Mouse (Mus musculus) forebrain, embryonic 14.5 days (tissue): ENCODE measurements around the gene Ifnar2. TPM values are rescaled to one million over a fixed set of nuclear protein-coding genes. Genes with fewer than 3 reads are reported as not detected.

Experiments used
- ATAC-seq: fragments of 200-750 bp; cut with Nextera tagmentation; 2 replicates; pipeline ENCODE4 v1.8.0; 2017; ENCODE audit warnings: mild to moderate bottlenecking, moderate library complexity
- DNase-seq: peaks from one replicate; pipeline ENCODE4 v3.0.0-alpha.2; 2015; ENCODE audit warnings: low spot score
- H3K27ac ChIP-seq: fragments of 300-500 bp; sonication (generic); 2 replicates; pipeline ENCODE4 v1.5.1; 2014; ENCODE audit warnings: low read depth, mild to moderate bottlenecking, control low read depth, low read length, moderate library complexity
- H3K27me3 ChIP-seq: fragments of 300-500 bp; sonication (generic); replicated peaks from 2 replicates; pipeline ENCODE4 v1.6.1; 2014; ENCODE audit warnings: low read length, control low read depth, mixed read lengths; ENCODE audit not compliant: control insufficient read depth, insufficient read depth
- H3K36me3 ChIP-seq: fragments of 300-500 bp; sonication (generic); 2 replicates; pipeline ENCODE4 v1.6.1; 2014; ENCODE audit warnings: low read length, control low read depth; ENCODE audit not compliant: control insufficient read depth, insufficient read depth
- H3K4me1 ChIP-seq: fragments of 300-500 bp; sonication (generic); 2 replicates; pipeline ENCODE4 v1.6.1; 2014; ENCODE audit warnings: antibody characterized with exemption, low read length, control low read depth; ENCODE audit not compliant: control insufficient read depth, insufficient read depth
- H3K4me2 ChIP-seq: fragments of 300-500 bp; sonication (generic); 2 replicates; pipeline ENCODE4 v1.6.1; 2014; ENCODE audit warnings: mild to moderate bottlenecking, control low read depth, low read length
- H3K4me3 ChIP-seq: fragments of 300-500 bp; sonication (generic); 2 replicates; pipeline ENCODE4 v1.5.1; 2014; ENCODE audit warnings: low read depth, low read length, control low read depth
- H3K9ac ChIP-seq: fragments of 300-500 bp; sonication (generic); 2 replicates; pipeline ENCODE4 v1.6.1; 2014; ENCODE audit warnings: mild to moderate bottlenecking, low read length, control low read depth, moderate library complexity
- H3K9me3 ChIP-seq: fragments of 300-500 bp; sonication (generic); replicated peaks from 2 replicates; pipeline ENCODE4 v1.6.1; 2016; ENCODE audit warnings: low read length, control low read depth, mixed read lengths; ENCODE audit not compliant: control insufficient read depth
- WGBS: fragments of 180-500 bp; shearing (Covaris S2); extraction: QIAGEN DNeasy Blood & Tissue Kit; methylation state at CpG from one replicate; pipeline ENCODE4 v1.1.7; 2014; 5-methylcytosine and 5-hydroxymethylcytosine counted together
- polyA plus RNA-seq: library from polyadenylated mRNA; unstranded; fragments of >200 nt; fragmentation: Nextera tagmentation; extraction: Ambion mirVana; gene quantifications from 2 replicates; pipeline ENCODE4 v1.2.1, GENCODE M21; 2014

Ifnar2 gene
- polyA plus RNA-seq, 1 experiment from 2014 or later = 44.6 TPM

DNA sequence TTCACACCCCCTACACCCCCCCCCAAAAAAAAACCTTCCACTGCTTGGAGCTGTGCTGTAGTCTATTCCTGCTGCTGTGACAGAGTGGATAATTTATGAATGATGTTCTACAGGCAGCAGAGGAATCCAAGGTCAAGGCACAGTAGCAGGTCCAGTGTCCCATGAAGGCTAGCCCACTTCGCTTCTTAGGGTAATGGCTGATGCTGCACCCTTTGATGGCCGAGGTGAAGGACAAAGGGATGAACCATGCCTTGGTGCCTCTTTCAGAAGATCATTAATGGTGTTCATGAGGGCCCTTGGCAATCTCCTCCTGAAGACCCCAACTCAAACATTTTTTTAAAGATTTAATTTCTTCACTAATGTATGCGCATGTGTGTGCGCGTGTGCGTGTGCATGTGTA lies 43.8 kb downstream of the Ifnar2 start:
- Histone ChIP-seq H3K27me3 (no peaks in the 10 kb centered on the region), H3K4me3 (no peak overlapping the region), H3K4me1 (no peaks in the 10 kb centered on the region), H3K9ac (no peak overlapping the region), H3K9me3 (no peaks in the 10 kb centered on the region), H3K4me2 (no peak overlapping the region), H3K36me3 (no peaks in the 10 kb centered on the region), H3K27ac (no peak overlapping the region)
- ATAC-seq (no peak), DNase-seq (no peak)
- WGBS = 95% methylated on average over 6 of the region's 6 CpGs

- no peaks in the 10 kb centered on the region for H3K4me1 ChIP-seq
- no peak overlapping the region for H3K27ac ChIP-seq
- H3K4me2 ChIP-seq = no peak overlapping the region
- no peak overlapping the region for H3K9ac ChIP-seq
- ATAC-seq (no peak), DNase-seq (no peak)
- H3K9me3 ChIP-seq = no peaks in the 10 kb centered on the region
- no peaks in the 10 kb centered on the region for H3K27me3 ChIP-seq
- 88% methylated on average over 7 of the region's 7 CpGs for WGBS
- H3K36me3 ChIP-seq = no peaks in the 10 kb centered on the region
- H3K4me3 ChIP-seq = no peak overlapping the region
Observed at GRCm38 (mm10) chr16:91416938-91417337, 44.4 kb downstream of the Ifnar2 start.

GRCm38 (mm10) chr16:91418531-91418930 lies 45.9 kb downstream of the Ifnar2 start:
- DNase-seq = no peak
- no peaks in the 10 kb centered on the region for H3K9me3 ChIP-seq
- no peak overlapping the region for H3K4me2 ChIP-seq
- no peaks in the 10 kb centered on the region for H3K27me3 ChIP-seq
- WGBS = 82% methylated on average over 5 of the region's 5 CpGs
- H3K9ac ChIP-seq = no peak overlapping the region
- no peak overlapping the region for H3K27ac ChIP-seq
- H3K4me3 ChIP-seq = no peak overlapping the region
- no peaks in the 10 kb centered on the region for H3K4me1 ChIP-seq
- ATAC-seq = no peak
- H3K36me3 ChIP-seq = no peaks in the 10 kb centered on the region

GRCm38 (mm10) chr16:91425816-91426215 lies 53.2 kb downstream of the Ifnar2 start:
- Histone ChIP-seq H3K36me3 (0 out of 2 replicates have a peak, but pooled peaks cover 3% of the 10 kb centered on the region), H3K9ac (no peak overlapping the region), H3K4me3 (no peak overlapping the region), H3K9me3 (no peaks in the 10 kb centered on the region), H3K27ac (no peak overlapping the region), H3K4me2 (no peak overlapping the region), H3K4me1 (no peaks in the 10 kb centered on the region), H3K27me3 (no peaks in the 10 kb centered on the region)
- ATAC-seq (no peak), DNase-seq (no peak)
- 96% methylated on average over 6 of the region's 6 CpGs for WGBS

GRCm38 (mm10) chr16:91426586-91426985 lies 54.0 kb downstream of the Ifnar2 start:
- no peaks in the 10 kb centered on the region for H3K9me3 ChIP-seq
- H3K27ac ChIP-seq = no peak overlapping the region
- WGBS = 87% methylated on average over 4 of the region's 4 CpGs
- H3K27me3 ChIP-seq = no peaks in the 10 kb centered on the region
- ATAC-seq (no peak), DNase-seq (no peak)
- no peak overlapping the region for H3K9ac ChIP-seq
- no peaks in the 10 kb centered on the region for H3K4me1 ChIP-seq
- 0 out of 2 replicates have a peak, but pooled peaks cover 3% of the 10 kb centered on the region for H3K36me3 ChIP-seq
- no peak overlapping the region for H3K4me3 ChIP-seq
- no peak overlapping the region for H3K4me2 ChIP-seq

DNA sequence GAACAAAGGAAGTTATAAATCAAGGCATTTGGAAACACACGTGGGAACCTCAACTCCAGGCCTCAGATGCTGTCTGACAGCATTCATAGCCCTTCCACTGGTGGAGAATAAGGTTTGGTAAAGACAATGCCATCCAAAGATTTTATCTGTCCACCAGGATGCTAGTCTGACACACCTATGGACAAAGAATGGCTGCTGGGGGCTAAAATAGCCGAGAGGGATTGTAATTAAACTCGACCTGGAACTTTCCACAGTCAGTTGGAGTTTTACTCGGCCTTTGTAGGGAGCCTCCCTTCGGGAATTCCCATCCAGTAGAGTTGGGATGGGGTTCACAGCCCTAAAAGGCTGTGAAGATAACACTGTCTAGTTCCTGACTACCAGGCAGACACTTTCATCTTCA lies 54.9 kb downstream of the Ifnar2 start:
- DNase-seq (no peak), ATAC-seq (no peak)
- no peak overlapping the region for H3K4me3 ChIP-seq
- no peaks in the 10 kb centered on the region for H3K9me3 ChIP-seq
- H3K27me3 ChIP-seq = no peaks in the 10 kb centered on the region
- H3K4me2 ChIP-seq = no peak overlapping the region
- no peak overlapping the region for H3K9ac ChIP-seq
- 0 out of 2 replicates have a peak, but pooled peaks cover 3% of the 10 kb centered on the region for H3K36me3 ChIP-seq
- WGBS = 79% methylated on average over 5 of the region's 5 CpGs
- H3K4me1 ChIP-seq = no peaks in the 10 kb centered on the region
- no peak overlapping the region for H3K27ac ChIP-seq

GRCm38 (mm10) chr16:91428259-91428865 lies 55.8 kb downstream of the Ifnar2 start:
- WGBS = 79% methylated on average over 8 of the region's 8 CpGs
- ATAC-seq = no peak
- no peak overlapping the region for H3K9ac ChIP-seq

DNA sequence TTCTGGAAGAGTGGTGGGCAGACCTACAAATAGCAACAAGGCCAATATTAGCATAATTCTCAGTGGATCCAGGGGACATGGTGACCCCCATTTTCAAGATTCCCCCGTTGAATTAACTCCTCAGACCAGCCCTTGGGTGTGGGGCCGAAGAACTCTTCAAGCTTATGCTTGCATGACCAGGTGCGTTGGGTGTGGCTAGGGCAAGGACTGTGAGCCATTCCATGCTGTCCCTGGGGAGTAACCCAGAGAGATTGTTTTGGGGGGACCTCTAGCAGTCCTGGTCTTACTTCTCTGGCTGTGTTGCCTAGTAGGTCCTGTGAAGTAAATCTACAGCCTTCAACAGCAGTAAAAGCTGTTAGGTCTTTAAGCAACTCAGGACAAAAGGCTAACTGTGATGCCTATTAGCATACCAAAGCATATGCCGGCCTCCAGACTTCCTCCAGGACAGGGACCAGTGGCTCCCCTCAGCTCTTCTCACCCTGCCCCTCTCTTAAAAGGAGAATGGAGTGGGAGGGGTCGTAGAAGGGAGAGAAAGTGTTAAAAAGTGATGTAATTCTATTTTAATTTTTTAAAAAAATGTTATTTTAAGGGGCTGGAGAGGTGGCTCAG lies 60.2 kb downstream of the Ifnar2 start:
- Histone ChIP-seq H3K36me3 (no peaks in the 10 kb centered on the region), H3K4me2 (no peak overlapping the region), H3K27me3 (no peaks in the 10 kb centered on the region), H3K4me1 (no peaks in the 10 kb centered on the region), H3K9me3 (no peaks in the 10 kb centered on the region), H3K9ac (no peak overlapping the region), H3K27ac (no peak overlapping the region), H3K4me3 (no peak overlapping the region)
- WGBS = 31% methylated on average over 5 of the region's 5 CpGs
- no peak for DNase-seq
- no peak for ATAC-seq

More at GRCm38 (mm10) chr16:91428259-91428865, 55.8 kb downstream of the Ifnar2 start:
- no peaks in the 10 kb centered on the region for H3K9me3 ChIP-seq
- DNase-seq = no peak
- 0 out of 2 replicates have a peak, but pooled peaks cover 3% of the 10 kb centered on the region for H3K36me3 ChIP-seq
- H3K4me3 ChIP-seq = no peak overlapping the region
- no peaks in the 10 kb centered on the region for H3K27me3 ChIP-seq
- H3K4me2 ChIP-seq = no peak overlapping the region
- H3K4me1 ChIP-seq = no peaks in the 10 kb centered on the region
- H3K27ac ChIP-seq = no peak overlapping the region

DNA sequence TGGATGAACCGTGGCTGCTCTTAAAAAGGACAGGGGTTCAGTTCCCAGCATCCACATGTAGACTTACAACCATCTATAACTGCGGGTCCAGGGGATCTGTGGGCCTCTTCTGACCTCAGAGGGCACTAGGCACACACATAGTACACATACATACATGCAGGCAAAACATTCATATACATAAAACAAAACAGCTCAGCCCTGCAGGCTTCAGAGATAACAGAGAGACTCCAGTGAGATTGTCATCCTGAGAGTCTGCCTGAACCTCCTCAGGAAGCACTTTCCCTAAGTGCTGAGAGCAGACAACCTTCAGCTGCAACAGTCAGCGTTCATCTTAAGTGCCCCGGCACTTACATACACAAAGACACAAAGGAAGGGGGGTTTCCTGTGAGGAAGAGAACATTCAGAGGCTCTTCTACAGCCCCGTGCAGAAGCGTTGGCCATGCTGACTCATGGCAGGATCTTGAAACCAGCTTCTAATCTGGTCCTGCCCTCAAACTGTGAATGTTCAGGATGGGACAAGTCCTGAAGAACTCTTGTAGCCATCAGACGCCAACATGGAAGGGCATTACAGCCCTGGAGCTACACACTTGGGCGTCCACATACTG lies 60.8 kb downstream of the Ifnar2 start:
- no peaks in the 10 kb centered on the region for H3K4me1 ChIP-seq
- no peak for DNase-seq

More for the DNA sequence above, 60.8 kb downstream of the Ifnar2 start:
- 70% methylated on average over 8 of the region's 8 CpGs for WGBS
- no peak for ATAC-seq
- H3K27me3 ChIP-seq = no peaks in the 10 kb centered on the region
- H3K4me3 ChIP-seq = no peak overlapping the region
- no peak overlapping the region for H3K4me2 ChIP-seq
- no peaks in the 10 kb centered on the region for H3K36me3 ChIP-seq
- no peak overlapping the region for H3K27ac ChIP-seq
- no peak overlapping the region for H3K9ac ChIP-seq
- no peaks in the 10 kb centered on the region for H3K9me3 ChIP-seq
